Mouse (Mus musculus): ENCODE measurements around the gene Rbpjl.

DNA sequence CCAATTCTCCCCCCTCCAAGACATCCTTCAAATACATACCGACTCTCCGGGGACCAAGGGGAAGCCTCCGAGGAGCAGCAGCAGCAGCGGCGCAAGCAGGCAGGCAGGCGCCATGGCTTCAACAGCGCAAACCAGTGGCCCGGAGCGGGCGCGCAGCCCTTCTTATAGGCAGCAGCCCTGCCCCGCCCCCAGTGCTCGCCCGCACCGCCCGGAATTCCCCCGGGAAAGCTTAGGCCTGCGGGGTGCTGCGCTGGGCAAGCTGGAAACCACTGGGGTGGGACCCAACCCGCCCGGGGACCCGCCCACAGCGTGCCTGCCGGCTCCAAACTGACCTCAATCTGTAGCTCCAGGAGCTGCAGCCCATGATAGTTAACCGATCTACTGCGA, 40.1 kb downstream of the Rbpjl start:
- TF ChIP-seq CTCF (IDR thresholded peaks at IDR 0.05; ENCODE audit: extremely low read depth, insufficient read length, insufficient replicate concordance, low read depth, low read length): no peak
- peak; percentile 99 for TF ChIP-seq POLR2A (IDR thresholded peaks at IDR 0.05; ENCODE audit: low read depth, low read length)
